Mouse (Mus musculus): ENCODE results near the gene Tmprss11c. TPM values are rescaled to one million over a fixed set of nuclear protein-coding genes. Genes with fewer than 3 reads are reported as not detected.
"Not testable (repeated sequence)": the region's sequence is repeated elsewhere in the genome, so short reads cannot be mapped to it uniquely, and the experiment has no call there.

The Tmprss11c gene
- polyA plus RNA-seq (2015; fragmentation: Nextera tagmentation; extraction: Ambion mirVana), result not detected in 2 replicates

- Histone ChIP-seq H3K27me3 (replicated peaks; ENCODE audit: control insufficient read depth, insufficient read depth, low read length) (no peaks in the 10 kb centered on the region), H3K9me3 (ENCODE audit: control insufficient read depth) (no peaks in the 10 kb centered on the region), H3K36me3 (ENCODE audit: control insufficient read depth, insufficient read depth) (no peaks in the 10 kb centered on the region), H3K4me3 (ENCODE audit: low read depth, low read length) (no peak within 1 kb of the TSS), H3K9ac (ENCODE audit: low read depth, low read length) (no peak within 1 kb of the TSS), H3K27ac (ENCODE audit: low read depth, low read length) (no peak within 1 kb of the TSS), H3K4me2 (replicated peaks; ENCODE audit: low read depth) (no peak within 1 kb of the TSS), H3K4me1 (replicated peaks; ENCODE audit: control insufficient read depth, insufficient read depth, low read length) (no peaks in the 10 kb centered on the region)
- no peak for ATAC-seq
- 84% methylated on average over 4 of the region's 4 CpGs for WGBS
- no peak for TF ChIP-seq CTCF (IDR thresholded peaks at IDR 0.05; ENCODE audit: low read depth)
These were observed at the start of gene Tmprss11c for GRCm38 (mm10) chr5:86289208-86289607. Tmprss11c (minus strand) TSS chr5:86289308.

DNA sequence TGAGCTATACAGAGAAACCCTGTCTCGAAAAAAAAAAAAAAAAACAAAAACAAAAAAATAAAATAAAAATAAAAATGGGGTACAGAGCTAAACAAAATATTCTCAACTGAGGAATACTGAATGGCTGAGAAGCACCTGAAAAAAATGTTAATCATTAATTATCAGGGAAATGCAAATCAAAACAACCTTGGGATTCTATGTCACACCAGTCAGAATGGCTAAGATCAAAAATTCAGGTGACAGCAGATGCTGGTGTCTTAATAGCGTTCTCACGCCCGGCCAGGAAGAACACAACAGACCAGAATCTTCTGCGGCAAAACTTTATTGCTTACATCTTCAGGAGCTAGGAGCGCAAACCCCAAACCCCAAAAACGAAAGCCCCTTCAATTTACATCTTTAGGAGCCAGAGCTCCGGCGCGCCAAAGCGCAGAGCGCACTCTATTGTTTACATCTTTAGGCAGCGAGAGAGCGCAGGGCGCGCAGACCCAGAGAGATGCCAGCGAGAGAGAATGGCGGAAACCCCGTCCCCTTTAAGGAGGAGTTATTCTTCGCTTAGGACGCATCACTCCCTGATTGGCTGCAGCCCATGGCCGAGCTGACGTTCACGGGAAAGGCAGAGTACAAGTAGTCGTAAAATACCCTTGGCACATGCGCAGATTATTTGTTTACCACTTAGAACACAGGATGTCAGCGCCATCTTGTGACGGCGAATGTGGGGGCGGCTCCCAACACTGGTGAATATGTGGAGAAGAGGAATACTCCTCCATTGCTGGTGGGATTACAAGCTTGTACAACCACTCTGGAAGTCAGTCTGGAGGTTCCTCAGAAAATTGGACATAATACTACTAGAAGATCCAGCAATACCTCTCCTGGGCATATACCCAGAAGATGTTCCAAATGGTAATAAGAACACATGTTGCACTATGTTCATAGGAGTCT is 29.2 kb upstream of the Tmprss11c start:
- H3K4me1 ChIP-seq (replicated peaks; ENCODE audit: control insufficient read depth, insufficient read depth, low read length); H3K27ac ChIP-seq (ENCODE audit: low read depth, low read length); H3K27me3 ChIP-seq (replicated peaks; ENCODE audit: control insufficient read depth, insufficient read depth, low read length); H3K9ac ChIP-seq (ENCODE audit: low read depth, low read length); H3K9me3 ChIP-seq (ENCODE audit: control insufficient read depth); H3K36me3 ChIP-seq (ENCODE audit: control insufficient read depth, insufficient read depth); ATAC-seq: not testable (repeated sequence)
- WGBS, result 49% methylated on average over 25 of the region's 30 CpGs
- peak overlapping the region; percentile 12; the same call in 1 of the 2 replicates for H3K4me3 ChIP-seq (ENCODE audit: low read depth, low read length)
- peak overlapping the region; percentile 47 for H3K4me2 ChIP-seq (replicated peaks; ENCODE audit: low read depth)

GRCm38 (mm10) chr5:86306116-86306515 is 17.0 kb upstream of the Tmprss11c start:
- H3K27ac ChIP-seq (ENCODE audit: low read depth, low read length), result no peak overlapping the region
- no peaks in the 10 kb centered on the region for H3K4me1 ChIP-seq (replicated peaks; ENCODE audit: control insufficient read depth, insufficient read depth, low read length)
- H3K9ac ChIP-seq (ENCODE audit: low read depth, low read length), result no peak overlapping the region
- no peaks in the 10 kb centered on the region for H3K27me3 ChIP-seq (replicated peaks; ENCODE audit: control insufficient read depth, insufficient read depth, low read length)
- no peak for ATAC-seq
- H3K9me3 ChIP-seq (ENCODE audit: control insufficient read depth), result no peaks in the 10 kb centered on the region
- 61% methylated on average over 5 of the region's 5 CpGs for WGBS
- no peaks in the 10 kb centered on the region for H3K36me3 ChIP-seq (ENCODE audit: control insufficient read depth, insufficient read depth)
- no peak overlapping the region for H3K4me2 ChIP-seq (replicated peaks; ENCODE audit: low read depth)
- no peak for TF ChIP-seq CTCF (IDR thresholded peaks at IDR 0.05; ENCODE audit: low read depth)
- no peak overlapping the region for H3K4me3 ChIP-seq (ENCODE audit: low read depth, low read length)

DNA sequence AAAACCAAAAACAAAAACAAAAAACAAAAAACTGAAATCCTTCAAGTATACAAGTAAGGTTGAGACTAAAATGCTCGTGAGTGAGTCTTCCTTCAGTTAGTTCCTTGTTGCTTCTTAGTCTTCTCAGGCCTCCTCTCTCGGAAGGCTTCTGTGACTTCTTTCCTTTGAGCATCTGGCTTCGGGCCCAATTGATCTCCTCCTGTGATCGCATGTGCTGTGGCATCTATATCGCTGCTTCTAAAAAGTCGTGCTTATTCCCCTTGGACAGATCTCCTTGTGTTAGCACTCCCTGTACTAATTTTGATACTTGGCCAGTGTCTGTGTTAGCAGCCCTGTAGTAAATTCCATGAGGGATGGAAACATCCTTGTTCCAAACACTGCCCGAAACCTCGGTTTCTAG is 14.8 kb upstream of the Tmprss11c start:
- H3K27ac ChIP-seq (ENCODE audit: low read depth, low read length), result no peak overlapping the region
- no peaks in the 10 kb centered on the region for H3K27me3 ChIP-seq (replicated peaks; ENCODE audit: control insufficient read depth, insufficient read depth, low read length)
- no peaks in the 10 kb centered on the region for H3K9me3 ChIP-seq (ENCODE audit: control insufficient read depth)
- no peaks in the 10 kb centered on the region for H3K4me1 ChIP-seq (replicated peaks; ENCODE audit: control insufficient read depth, insufficient read depth, low read length)
- no peak for TF ChIP-seq CTCF (IDR thresholded peaks at IDR 0.05; ENCODE audit: low read depth)
- H3K36me3 ChIP-seq (ENCODE audit: control insufficient read depth, insufficient read depth), result no peaks in the 10 kb centered on the region
- H3K4me2 ChIP-seq (replicated peaks; ENCODE audit: low read depth), result no peak overlapping the region
- H3K9ac ChIP-seq (ENCODE audit: low read depth, low read length), result no peak overlapping the region
- no peak overlapping the region for H3K4me3 ChIP-seq (ENCODE audit: low read depth, low read length)
- no peak for ATAC-seq
- WGBS, result 77% methylated on average over 8 of the region's 8 CpGs

GRCm38 (mm10) chr5:86246559-86246958 is 42.5 kb downstream of the Tmprss11c start:
- no peak for TF ChIP-seq CTCF (IDR thresholded peaks at IDR 0.05; ENCODE audit: low read depth)
- H3K4me2 ChIP-seq (replicated peaks; ENCODE audit: low read depth), result no peak overlapping the region
- H3K27me3 ChIP-seq (replicated peaks; ENCODE audit: control insufficient read depth, insufficient read depth, low read length), result no peaks in the 10 kb centered on the region
- no peaks in the 10 kb centered on the region for H3K4me1 ChIP-seq (replicated peaks; ENCODE audit: control insufficient read depth, insufficient read depth, low read length)
- H3K9me3 ChIP-seq (ENCODE audit: control insufficient read depth), result no peaks in the 10 kb centered on the region
- 91% methylated on average over 11 of the region's 11 CpGs for WGBS
- ATAC-seq, result no peak
- H3K36me3 ChIP-seq (ENCODE audit: control insufficient read depth, insufficient read depth), result no peaks in the 10 kb centered on the region
- no peak overlapping the region for H3K27ac ChIP-seq (ENCODE audit: low read depth, low read length)
- no peak overlapping the region for H3K9ac ChIP-seq (ENCODE audit: low read depth, low read length)
- no peak overlapping the region for H3K4me3 ChIP-seq (ENCODE audit: low read depth, low read length)

DNA sequence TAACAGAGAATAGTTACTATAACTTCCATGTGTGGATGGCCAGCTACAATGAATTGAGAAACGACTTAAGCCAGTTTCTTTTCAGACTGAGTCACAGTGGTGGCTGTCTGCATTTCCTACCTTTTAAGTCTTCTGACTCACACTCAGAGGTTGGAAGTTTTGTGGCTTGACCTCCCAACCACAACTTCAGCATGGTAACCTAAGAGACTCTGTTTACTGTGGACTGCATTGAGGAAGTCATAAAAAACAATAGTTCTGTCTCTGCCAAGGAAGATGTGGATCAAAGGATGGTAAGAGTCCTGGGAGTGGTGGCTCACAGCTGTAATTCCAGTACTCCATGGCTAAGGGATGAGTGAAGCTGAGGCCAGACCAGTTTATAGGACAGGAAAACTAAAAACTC is 44.2 kb downstream of the Tmprss11c start:
- Histone ChIP-seq H3K4me3 (ENCODE audit: low read depth, low read length) (no peak overlapping the region), H3K4me1 (replicated peaks; ENCODE audit: control insufficient read depth, insufficient read depth, low read length) (no peaks in the 10 kb centered on the region), H3K36me3 (ENCODE audit: control insufficient read depth, insufficient read depth) (no peaks in the 10 kb centered on the region), H3K27ac (ENCODE audit: low read depth, low read length) (no peak overlapping the region), H3K4me2 (replicated peaks; ENCODE audit: low read depth) (no peak overlapping the region), H3K9ac (ENCODE audit: low read depth, low read length) (no peak overlapping the region), H3K27me3 (replicated peaks; ENCODE audit: control insufficient read depth, insufficient read depth, low read length) (no peaks in the 10 kb centered on the region), H3K9me3 (ENCODE audit: control insufficient read depth) (no peaks in the 10 kb centered on the region)
- no peak for TF ChIP-seq CTCF (IDR thresholded peaks at IDR 0.05; ENCODE audit: low read depth)
- whole genome bisulfite sequencing, result 63% methylated on average over 1 of the region's 1 CpGs
- ATAC-seq, result no peak

All from intestine, postnatal 0 days (tissue).